Mouse (Mus musculus): ENCODE data around the gene Cdh24.

The Cdh24 gene

GRCm38 (mm10) chr14:54605752-54606321 lies 35.3 kb downstream of the Cdh24 start, which contains the start of gene 4931414P19Rik:
TSS of gene 4931414P19Rik (minus strand) at chr14:54605993.
- DNase-seq (ENCODE audit: low read depth): peak; percentile 85

GRCm38 (mm10) chr14:54603686-54604085 lies 37.5 kb downstream of the Cdh24 start:
- no peak for DNase-seq (ENCODE audit: low read depth)

- DNase-seq (ENCODE audit: low read depth): peak; percentile 97
Observed at GRCm38 (mm10) chr14:54603038-54603654, 38.0 kb downstream of the Cdh24 start.

DNA sequence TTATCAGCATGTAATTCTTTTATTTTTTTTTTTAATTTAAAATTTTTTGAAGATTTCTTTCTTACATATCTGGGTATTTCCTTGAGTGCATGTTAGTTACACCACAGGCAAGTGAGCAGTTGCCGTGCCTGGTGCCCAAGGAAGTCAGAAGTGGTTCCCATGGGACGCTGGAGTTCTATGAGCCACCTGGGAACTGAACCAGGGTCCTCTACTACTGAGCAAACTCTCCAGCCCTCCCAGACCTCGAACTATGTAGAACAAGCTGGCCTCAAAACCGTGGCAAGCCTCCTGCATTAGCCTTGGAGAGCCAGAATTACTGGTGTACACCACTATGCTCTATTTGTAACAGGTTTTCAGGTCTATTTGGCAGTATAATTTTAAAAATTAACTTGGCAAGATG lies 38.6 kb downstream of the Cdh24 start:
- DNase-seq (ENCODE audit: low read depth): no peak

DNA sequence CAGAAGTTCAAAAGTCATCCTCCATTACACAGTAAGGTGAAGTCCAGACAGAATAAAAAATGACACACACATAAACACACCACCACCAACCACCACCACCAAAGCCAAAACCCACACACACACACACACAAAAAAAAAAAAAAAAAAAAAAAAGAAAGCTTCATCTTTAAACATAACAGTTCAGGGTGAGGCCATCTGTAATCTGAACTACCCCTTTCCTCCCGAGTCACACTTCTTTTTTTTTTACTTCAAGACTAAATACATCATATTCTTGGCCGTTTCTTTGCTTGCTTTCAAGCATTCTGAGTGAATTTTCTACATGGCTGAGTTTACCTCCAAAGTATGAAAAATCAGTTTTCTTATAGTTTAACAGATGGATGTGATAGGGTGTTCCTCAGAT lies 39.6 kb downstream of the Cdh24 start:
- DNase-seq (ENCODE audit: low read depth): no peak

- peak; percentile 69 for DNase-seq (ENCODE audit: low read depth)
Observed at GRCm38 (mm10) chr14:54597084-54597483, 44.1 kb downstream of the Cdh24 start.

- DNase-seq (ENCODE audit: low read depth): no peak
Observed at GRCm38 (mm10) chr14:54594631-54595414, 46.3 kb downstream of the Cdh24 start.

- DNase-seq (ENCODE audit: low read depth): no peak
Observed at GRCm38 (mm10) chr14:54594055-54594454, 47.1 kb downstream of the Cdh24 start.

DNA sequence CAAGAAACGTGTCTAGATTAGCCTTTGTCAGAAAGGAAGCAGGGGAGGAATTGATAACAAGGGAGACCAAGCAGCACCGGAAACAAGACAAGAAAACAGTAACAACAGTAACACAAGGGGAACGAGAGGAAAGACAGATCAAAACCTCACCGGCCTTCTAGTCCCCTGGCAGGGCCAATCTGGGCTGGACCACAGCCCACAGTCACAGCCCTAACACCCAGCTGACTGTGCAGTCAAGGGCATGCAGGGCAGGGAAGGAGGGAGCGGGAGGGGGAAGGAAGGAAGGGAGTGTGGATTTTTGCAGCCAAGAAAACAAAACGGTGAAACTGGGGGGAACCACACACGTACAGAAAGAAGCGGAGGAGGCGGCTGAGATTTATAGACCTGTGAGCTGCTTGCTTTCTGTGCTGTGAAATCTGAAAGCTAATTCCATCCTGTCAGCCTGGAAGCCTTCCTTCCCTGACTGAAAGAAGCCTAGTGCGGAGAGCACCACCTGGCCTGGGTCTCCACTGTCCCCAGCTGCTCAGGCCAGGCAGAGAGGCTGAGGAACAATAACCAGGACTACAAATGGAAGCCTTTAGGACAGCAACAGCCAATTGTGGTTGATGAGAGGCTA lies 48.7 kb downstream of the Cdh24 start:
- DNase-seq (ENCODE audit: low read depth): peak; percentile 40

- DNase-seq (ENCODE audit: low read depth): no peak
Observed at GRCm38 (mm10) chr14:54591056-54591455, 50.1 kb downstream of the Cdh24 start.

GRCm38 (mm10) chr14:54583681-54584338 lies 57.4 kb downstream of the Cdh24 start:
- DNase-seq (ENCODE audit: low read depth): peak; percentile 79

GRCm38 (mm10) chr14:54582536-54582935 lies 58.6 kb downstream of the Cdh24 start:
- no peak for DNase-seq (ENCODE audit: low read depth)

All from induced T-regulatory cell, adult 2 months (primary cell).